Mouse (Mus musculus) subcutaneous adipose tissue, adult 2 months (tissue): ENCODE measurements around the gene Padi2. TPM values are rescaled to one million over a fixed set of nuclear protein-coding genes. Genes with fewer than 3 reads are reported as not detected.

ENCODE experiments used
- polyA plus RNA-seq: library from polyadenylated mRNA; depleted of rRNA; stranded (reverse); fragments of >200 nt; gene quantifications from 2 replicates; pipeline ENCODE4 v1.2.3, GENCODE M21; 2012; ENCODE audit warnings: low replicate concordance; rRNA removed

The Padi2 gene
- polyA plus RNA-seq = 1.3 and 13.8 TPM in 2 replicates

GRCm38 (mm10) chr4:140906076-140906826, at the start of gene Padi2:
Gene Padi2, plus strand, starts transcription at chr4:140906344.

DNA sequence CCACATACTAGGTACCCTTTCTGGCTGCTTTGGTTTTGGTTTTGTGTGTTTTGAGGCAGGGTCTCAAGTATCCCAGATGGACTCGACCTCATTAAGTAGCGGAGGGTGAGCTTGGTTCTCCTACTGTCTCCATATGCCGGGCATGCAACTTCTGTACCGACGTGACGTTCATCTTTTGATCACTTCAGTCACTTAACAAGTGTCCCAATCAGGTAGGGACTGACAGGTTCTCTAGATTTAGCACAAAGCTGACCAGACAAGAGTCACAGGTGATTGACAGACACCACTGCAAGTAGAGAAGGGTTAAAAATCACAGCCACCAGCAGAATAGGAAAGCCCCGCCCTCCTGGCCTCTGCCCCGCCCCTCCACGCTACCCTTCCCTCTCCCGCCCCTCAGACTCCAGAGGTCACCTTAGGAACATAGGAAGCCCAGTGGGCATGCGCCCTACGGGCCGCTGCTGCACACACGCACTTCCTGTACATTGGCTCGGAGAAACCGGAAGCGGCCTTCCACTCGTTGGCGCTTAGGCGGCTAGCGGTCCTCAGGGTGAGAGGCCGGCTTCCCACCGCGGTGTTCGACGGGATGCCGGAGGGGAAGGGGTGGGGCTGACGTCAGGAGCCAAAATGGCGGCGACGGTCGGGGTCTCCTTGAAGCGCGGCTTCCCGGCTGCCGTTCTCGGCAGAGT, 54.8 kb downstream of the Padi2 start, which contains the start of gene Sdhb:
Gene Sdhb, plus strand, starts transcription at position 423 of the 686 bp plus-strand sequence.

GRCm38 (mm10) chr4:140986711-140987395, 80.7 kb downstream of the Padi2 start, which contains the start of gene Atp13a2:
Gene Atp13a2, plus strand, starts transcription at chr4:140986873.

Other genes starting within 250 kb of the Padi2 start
- 12.3 and 37.0 TPM in 2 replicates for gene Arhgef10l, start 240.3 kb upstream of the Padi2 start, polyA plus RNA-seq
- 27.3 and 75.5 TPM in 2 replicates for gene Rcc2, start 205.8 kb upstream of the Padi2 start, polyA plus RNA-seq
- gene Padi6, start 163.7 kb upstream of the Padi2 start, polyA plus RNA-seq = not detected in 2 replicates
- 1.2 and 15.1 TPM in 2 replicates for gene Padi4, start 132.1 kb upstream of the Padi2 start, polyA plus RNA-seq
- gene Padi3, start 95.7 kb upstream of the Padi2 start, polyA plus RNA-seq = 0.10 and 0.15 TPM in 2 replicates
- gene Padi1, start 60.6 kb upstream of the Padi2 start, polyA plus RNA-seq = 0.14 and 14.8 TPM in 2 replicates
- 251 and 307 TPM in 2 replicates for gene Sdhb, start 54.9 kb downstream of the Padi2 start, polyA plus RNA-seq
- 84.9 and 104 TPM in 2 replicates for gene Atp13a2, start 80.5 kb downstream of the Padi2 start, polyA plus RNA-seq
- 56.0 and 312 TPM in 2 replicates for gene Mfap2, start 104.1 kb downstream of the Padi2 start, polyA plus RNA-seq
- 5.8 and 16.5 TPM in 2 replicates for gene Crocc, start 154.2 kb downstream of the Padi2 start, polyA plus RNA-seq
- 72.8 and 84.0 TPM in 2 replicates for gene Necap2, start 172.0 kb downstream of the Padi2 start, polyA plus RNA-seq
- gene Spata21, start 182.0 kb downstream of the Padi2 start, polyA plus RNA-seq = not detected in 2 replicates
- 39.8 and 60.3 TPM in 2 replicates for gene Szrd1, start 233.4 kb downstream of the Padi2 start, polyA plus RNA-seq
- gene Fbxo42, start 241.6 kb downstream of the Padi2 start, polyA plus RNA-seq = 14.3 and 22.0 TPM in 2 replicates